Mouse (Mus musculus): ENCODE data around the gene Itih5.

- TF ChIP-seq CTCF (IDR thresholded peaks at IDR 0.05) (no peak), EP300 (IDR thresholded peaks at IDR 0.05; ENCODE audit: insufficient read depth, low read depth, low read length) (no peak), POLR2A (IDR thresholded peaks at IDR 0.05; ENCODE audit: insufficient read depth, low read depth, low read length) (no peak)
Measured at GRCm38 (mm10) chr2:10200736-10201285, 47.4 kb downstream of the Itih5 start.
